Mouse (Mus musculus): ENCODE data around the gene Ndufa6. TPM values are rescaled to one million over a fixed set of nuclear protein-coding genes. Genes with fewer than 3 reads are reported as not detected.

Gene Ndufa6
- total and polyA plus RNA-seq, 2 experiments from 2014 or later, result 397 to 1,167 TPM

DNA sequence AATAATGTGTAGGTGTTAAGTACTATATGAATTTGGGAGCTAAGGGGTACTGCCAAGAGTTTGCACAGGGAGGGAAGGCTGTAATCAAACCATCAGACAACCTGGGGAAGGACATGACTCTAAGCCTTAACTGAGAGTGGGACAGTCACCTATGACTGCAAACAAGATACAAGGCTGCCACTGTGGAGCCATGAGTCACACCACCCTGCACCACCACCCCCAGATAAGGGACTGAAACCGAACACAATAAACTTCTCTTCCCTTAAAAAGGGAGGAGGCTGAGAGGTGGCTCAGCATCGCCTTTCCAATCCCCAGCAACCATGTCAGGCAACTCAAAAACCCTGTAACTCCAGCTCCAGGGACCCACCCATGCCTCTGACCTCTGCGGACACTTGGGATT, 2.6 kb downstream of the Ndufa6 start:
- Histone ChIP-seq H3K4me2 (ENCODE audit: low read depth, low read length) (0 out of 2 replicates have a peak overlapping the region, but pooled peaks have one; percentile 89), H3K9me3 (replicated peaks; ENCODE audit: control insufficient read depth, low read length) (no peaks in the 10 kb centered on the region)
- WGBS, result 42% methylated on average over 3 of the region's 3 CpGs

GRCm38 (mm10) chr15:82350349-82350748, 3.8 kb downstream of the Ndufa6 start:
- ATAC-seq (ENCODE audit: insufficient read depth, low read depth) (no peak), DNase-seq (ENCODE audit: low spot score) (no peak)
- Histone ChIP-seq H3K4me2 (ENCODE audit: low read depth, low read length) (no peak overlapping the region), H3K9me3 (replicated peaks; ENCODE audit: control insufficient read depth, low read length) (no peaks in the 10 kb centered on the region), H3K4me1 (ENCODE audit: control insufficient read depth, insufficient read depth) (peaks cover 22% of the 10 kb centered on the region), H3K9ac (replicated peaks; ENCODE audit: low read depth, low read length) (no peak overlapping the region), H3K27ac (ENCODE audit: low read depth) (no peak overlapping the region), H3K36me3 (replicated peaks; ENCODE audit: control insufficient read depth, insufficient read depth, low read length) (peaks cover 35% of the 10 kb centered on the region), H3K27me3 (ENCODE audit: control insufficient read depth, insufficient read depth, low read length) (no peaks in the 10 kb centered on the region), H3K4me3 (ENCODE audit: low read depth, low read length) (no peak overlapping the region)
- TF ChIP-seq EP300 (IDR thresholded peaks at IDR 0.05; ENCODE audit: low read depth) (no peak), CTCF (IDR thresholded peaks at IDR 0.05; ENCODE audit: low read depth) (no peak)
- 76% methylated on average over 4 of the region's 4 CpGs for WGBS

More for the DNA sequence above, 2.6 kb downstream of the Ndufa6 start:
- Histone ChIP-seq H3K4me3 (ENCODE audit: low read depth, low read length) (no peak overlapping the region), H3K9ac (replicated peaks; ENCODE audit: low read depth, low read length) (no peak overlapping the region), H3K36me3 (replicated peaks; ENCODE audit: control insufficient read depth, insufficient read depth, low read length) (peaks cover 35% of the 10 kb centered on the region), H3K27ac (ENCODE audit: low read depth) (peak overlapping the region; percentile 30; the same call in 1 of the 2 replicates), H3K4me1 (ENCODE audit: control insufficient read depth, insufficient read depth) (peaks cover 22% of the 10 kb centered on the region), H3K27me3 (ENCODE audit: control insufficient read depth, insufficient read depth, low read length) (no peaks in the 10 kb centered on the region)
- no peak for DNase-seq (ENCODE audit: low spot score)
- TF ChIP-seq CTCF (IDR thresholded peaks at IDR 0.05; ENCODE audit: low read depth) (no peak), EP300 (IDR thresholded peaks at IDR 0.05; ENCODE audit: low read depth) (no peak)
- ATAC-seq (ENCODE audit: insufficient read depth, low read depth), result no peak

DNA sequence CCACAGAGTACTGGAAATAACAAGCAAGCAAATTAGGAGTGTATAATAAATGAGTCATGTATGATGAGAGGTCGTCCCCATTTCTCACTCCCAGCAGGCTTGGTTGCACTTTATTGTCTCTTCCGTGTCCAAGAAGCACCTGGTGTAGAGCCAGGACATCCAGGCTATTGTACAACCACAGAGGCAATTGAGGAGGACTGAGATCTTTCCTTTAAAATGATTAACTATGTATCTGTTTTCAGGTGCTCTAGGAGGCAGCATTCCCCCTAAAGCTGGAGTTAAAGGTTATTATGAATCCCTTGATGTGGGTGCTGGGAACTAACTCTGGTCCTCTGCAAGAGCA, 5.2 kb downstream of the Ndufa6 start:
- H3K27me3 ChIP-seq (ENCODE audit: control insufficient read depth, insufficient read depth, low read length), result no peaks in the 10 kb centered on the region
- H3K4me1 ChIP-seq (ENCODE audit: control insufficient read depth, insufficient read depth), result peaks cover 18% of the 10 kb centered on the region
- no peak overlapping the region for H3K4me2 ChIP-seq (ENCODE audit: low read depth, low read length)
- H3K36me3 ChIP-seq (replicated peaks; ENCODE audit: control insufficient read depth, insufficient read depth, low read length), result peaks cover 35% of the 10 kb centered on the region
- no peaks in the 10 kb centered on the region for H3K9me3 ChIP-seq (replicated peaks; ENCODE audit: control insufficient read depth, low read length)
- no peak overlapping the region for H3K4me3 ChIP-seq (ENCODE audit: low read depth, low read length)
- no peak overlapping the region for H3K9ac ChIP-seq (replicated peaks; ENCODE audit: low read depth, low read length)
- H3K27ac ChIP-seq (ENCODE audit: low read depth), result no peak overlapping the region
- no peak for ATAC-seq (ENCODE audit: insufficient read depth, low read depth)
- 93% methylated on average over 2 of the region's 2 CpGs for WGBS
- TF ChIP-seq CTCF (IDR thresholded peaks at IDR 0.05; ENCODE audit: low read depth) (no peak), EP300 (IDR thresholded peaks at IDR 0.05; ENCODE audit: low read depth) (no peak)
- no peak for DNase-seq (ENCODE audit: low spot score)

GRCm38 (mm10) chr15:82348258-82348998, 5.7 kb downstream of the Ndufa6 start:
- WGBS, result 84% methylated on average over 8 of the region's 8 CpGs

GRCm38 (mm10) chr15:82347852-82348251, 6.3 kb downstream of the Ndufa6 start:
- ATAC-seq (ENCODE audit: insufficient read depth, low read depth) (no peak), DNase-seq (ENCODE audit: low spot score) (no peak)
- no peaks in the 10 kb centered on the region for H3K9me3 ChIP-seq (replicated peaks; ENCODE audit: control insufficient read depth, low read length)
- no peak overlapping the region for H3K27ac ChIP-seq (ENCODE audit: low read depth)
- TF ChIP-seq CTCF (IDR thresholded peaks at IDR 0.05; ENCODE audit: low read depth) (no peak), EP300 (IDR thresholded peaks at IDR 0.05; ENCODE audit: low read depth) (no peak)
- no peak overlapping the region for H3K9ac ChIP-seq (replicated peaks; ENCODE audit: low read depth, low read length)
- H3K4me3 ChIP-seq (ENCODE audit: low read depth, low read length), result no peak overlapping the region
- H3K27me3 ChIP-seq (ENCODE audit: control insufficient read depth, insufficient read depth, low read length), result no peaks in the 10 kb centered on the region
- H3K36me3 ChIP-seq (replicated peaks; ENCODE audit: control insufficient read depth, insufficient read depth, low read length), result peaks cover 35% of the 10 kb centered on the region
- H3K4me1 ChIP-seq (ENCODE audit: control insufficient read depth, insufficient read depth), result peaks cover 12% of the 10 kb centered on the region
- no peak overlapping the region for H3K4me2 ChIP-seq (ENCODE audit: low read depth, low read length)
- WGBS, result 90% methylated on average over 12 of the region's 12 CpGs

More at GRCm38 (mm10) chr15:82348258-82348998, 5.7 kb downstream of the Ndufa6 start:
- H3K4me2 ChIP-seq (ENCODE audit: low read depth, low read length), result no peak overlapping the region
- no peak for TF ChIP-seq CTCF (IDR thresholded peaks at IDR 0.05; ENCODE audit: low read depth)
- TF ChIP-seq EP300 (IDR thresholded peaks at IDR 0.05; ENCODE audit: low read depth), result no peak
- H3K36me3 ChIP-seq (replicated peaks; ENCODE audit: control insufficient read depth, insufficient read depth, low read length), result peaks cover 35% of the 10 kb centered on the region
- no peaks in the 10 kb centered on the region for H3K27me3 ChIP-seq (ENCODE audit: control insufficient read depth, insufficient read depth, low read length)
- DNase-seq (ENCODE audit: low spot score), result no peak
- H3K9me3 ChIP-seq (replicated peaks; ENCODE audit: control insufficient read depth, low read length), result no peaks in the 10 kb centered on the region
- H3K9ac ChIP-seq (replicated peaks; ENCODE audit: low read depth, low read length), result no peak overlapping the region
- H3K27ac ChIP-seq (ENCODE audit: low read depth), result no peak overlapping the region
- H3K4me3 ChIP-seq (ENCODE audit: low read depth, low read length), result no peak overlapping the region
- ATAC-seq (ENCODE audit: insufficient read depth, low read depth), result no peak
- peaks cover 18% of the 10 kb centered on the region for H3K4me1 ChIP-seq (ENCODE audit: control insufficient read depth, insufficient read depth)
